Mouse (Mus musculus) left cerebral cortex, adult 8-10 months (tissue): ENCODE measurements around the gene Smg9. TPM values are rescaled to one million over a fixed set of nuclear protein-coding genes. Genes with fewer than 3 reads are reported as not detected.
A peak's percentile ranks its signal among the peaks of the same experiment; 100 is the strongest.

Experiments used
- DNase-seq, 2 experiments: peaks; one replicate each; pipeline ENCODE4 v3.0.0; 2022; ENCODE audit warnings: low spot score in 2 of 2
- total RNA-seq, 4 experiments: library from RNA; stranded (reverse); gene quantifications; 2 replicates each; pipeline ENCODE4 v1.2.4; 2022

The Smg9 gene
- total RNA-seq: 10 to 100 TPM; 40.2 to 47.7 (median 43.4) TPM

- peak; percentile 85 to 96 for DNase-seq
These were observed at the start of gene Smg9 for GRCm38 (mm10) chr7:24399256-24400081. Gene Smg9, plus strand, starts transcription at chr7:24399619.

DNA sequence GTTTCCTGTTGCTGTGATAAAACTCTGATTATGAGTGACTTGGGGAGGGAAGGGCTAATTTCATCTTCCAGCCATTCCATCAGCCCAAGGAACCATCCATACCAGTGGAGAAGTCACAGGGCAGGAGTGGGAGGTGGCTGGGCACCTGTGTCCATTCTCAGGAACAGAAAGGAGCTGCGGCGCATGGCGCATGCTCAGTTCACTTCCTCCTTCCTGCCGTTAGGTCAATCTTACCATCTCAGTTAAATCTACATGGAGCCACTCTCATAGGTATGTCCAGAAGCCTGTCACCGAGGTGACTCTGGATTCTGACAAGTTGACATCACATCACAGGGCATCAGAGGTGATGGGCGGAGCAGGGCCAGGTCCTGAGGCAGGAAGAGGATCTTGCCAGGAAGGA lies 43.8 kb upstream of the Smg9 start:
- DNase-seq: no peak

DNA sequence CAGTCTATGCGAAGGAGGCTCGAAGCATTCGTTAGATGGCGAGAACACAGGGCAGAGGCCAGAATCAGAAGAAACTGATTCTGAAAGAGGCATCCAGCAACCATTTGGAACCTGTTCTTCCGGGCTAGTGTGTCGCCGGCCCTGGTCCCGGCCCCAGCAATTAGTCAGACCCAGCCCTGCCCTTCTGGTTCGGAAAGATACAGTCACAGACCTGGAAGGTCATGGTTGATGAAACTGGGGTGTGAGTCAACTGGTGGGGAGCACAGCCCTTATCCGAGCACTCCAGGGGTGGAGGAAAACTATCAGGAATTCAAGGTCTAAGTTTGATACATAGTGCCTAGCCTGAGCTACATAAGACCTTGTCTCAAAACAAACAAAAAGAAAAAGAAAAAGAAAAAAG lies 43.3 kb upstream of the Smg9 start:
- no peak for DNase-seq

DNA sequence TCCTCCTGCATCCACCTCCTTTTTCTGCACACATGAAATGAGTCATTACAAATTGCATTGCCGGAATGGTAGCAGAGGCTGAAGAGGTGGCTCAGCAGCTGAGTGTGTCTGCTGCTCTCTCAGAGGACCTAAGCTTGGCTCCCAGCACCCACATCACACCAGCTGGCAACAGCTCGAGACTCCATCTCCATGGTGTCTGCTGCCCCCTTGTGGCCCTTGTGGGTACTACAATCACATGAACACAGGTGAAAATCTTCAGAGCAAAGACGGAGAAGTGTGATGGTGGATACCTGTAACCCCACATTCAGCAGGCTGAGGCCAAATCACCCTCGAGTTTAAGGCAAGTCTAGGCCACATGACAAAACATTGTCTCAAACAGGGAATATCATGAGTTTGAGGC lies 41.5 kb upstream of the Smg9 start:
- DNase-seq: no peak

DNA sequence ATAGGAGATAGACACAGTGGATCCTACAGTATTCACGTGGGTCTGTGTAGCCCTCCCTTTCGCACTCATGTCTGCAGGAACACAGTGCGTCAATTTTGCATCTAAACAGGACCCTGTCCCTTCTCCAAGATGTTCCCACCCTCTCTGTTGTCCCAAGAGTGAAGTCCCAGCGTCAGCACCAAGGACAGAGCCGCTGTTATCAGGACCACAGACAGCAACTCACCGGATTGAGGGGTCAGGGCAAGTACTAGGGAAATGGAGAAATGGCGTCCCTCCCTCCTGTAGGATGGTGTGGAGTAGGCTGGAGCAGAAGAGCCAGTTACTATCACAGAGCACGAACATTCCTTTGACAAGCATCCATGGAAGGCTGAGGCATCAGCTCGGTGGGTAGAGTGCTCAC lies 40.1 kb upstream of the Smg9 start:
- no peak for DNase-seq

DNA sequence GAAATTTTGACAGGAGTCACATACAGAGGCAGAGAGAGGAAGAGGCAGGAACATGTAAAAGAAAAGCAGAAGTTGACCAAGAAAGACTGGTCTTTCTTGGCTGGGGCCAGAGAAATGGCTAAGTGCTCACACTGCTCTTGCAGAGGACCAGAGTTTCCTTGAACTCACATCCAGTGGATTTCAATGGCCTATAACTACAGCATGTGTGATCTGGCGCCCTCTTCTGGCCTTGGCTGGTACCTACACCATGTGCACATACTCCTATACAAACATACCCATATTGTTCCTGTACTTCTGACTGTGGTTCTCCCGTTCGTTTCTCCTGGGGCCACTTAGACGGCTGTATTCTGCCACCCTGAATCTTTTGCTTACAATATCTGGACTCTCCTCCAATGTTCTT lies 38.4 kb upstream of the Smg9 start:
- no peak for DNase-seq

DNA sequence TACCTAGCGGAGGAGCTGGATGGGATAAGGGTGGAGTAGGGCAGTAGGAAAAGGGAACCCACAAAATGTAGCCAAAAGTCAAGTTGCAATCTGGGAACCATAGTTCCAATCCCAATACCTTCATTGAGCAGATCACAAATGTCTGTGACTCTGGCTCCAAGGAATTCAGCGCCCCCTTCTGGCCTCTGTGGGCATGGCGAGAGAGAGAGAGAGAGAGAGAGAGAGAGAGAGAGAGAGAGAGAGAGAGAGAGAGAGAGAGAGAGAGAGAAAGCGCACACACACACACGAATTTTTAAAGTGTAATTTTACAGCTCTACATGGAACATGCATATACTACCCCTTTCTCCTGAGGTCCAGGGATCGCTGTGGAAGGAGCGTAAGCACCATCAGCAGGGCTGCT lies 36.2 kb upstream of the Smg9 start:
- no peak for DNase-seq

DNA sequence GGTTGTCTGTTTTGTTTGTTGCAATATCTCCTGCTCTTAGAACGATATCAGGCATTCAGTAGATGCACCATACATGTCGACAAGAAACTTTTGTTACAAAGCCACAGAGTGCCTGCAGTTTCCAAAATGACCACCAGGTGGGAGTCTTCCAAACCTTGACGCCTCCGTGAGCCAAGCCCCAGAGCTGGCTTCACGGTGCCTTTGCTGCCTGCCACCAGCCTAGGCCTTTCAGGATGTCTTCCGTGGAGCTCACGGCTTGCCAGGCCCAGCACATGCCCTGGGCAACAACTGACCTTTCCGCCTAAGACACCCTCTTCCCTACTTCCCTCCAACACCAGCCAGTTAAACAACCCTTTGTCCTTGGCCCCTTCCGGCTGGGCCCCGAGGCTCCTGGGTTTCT lies 34.6 kb upstream of the Smg9 start:
- DNase-seq: peak; percentile 54 to 88

DNA sequence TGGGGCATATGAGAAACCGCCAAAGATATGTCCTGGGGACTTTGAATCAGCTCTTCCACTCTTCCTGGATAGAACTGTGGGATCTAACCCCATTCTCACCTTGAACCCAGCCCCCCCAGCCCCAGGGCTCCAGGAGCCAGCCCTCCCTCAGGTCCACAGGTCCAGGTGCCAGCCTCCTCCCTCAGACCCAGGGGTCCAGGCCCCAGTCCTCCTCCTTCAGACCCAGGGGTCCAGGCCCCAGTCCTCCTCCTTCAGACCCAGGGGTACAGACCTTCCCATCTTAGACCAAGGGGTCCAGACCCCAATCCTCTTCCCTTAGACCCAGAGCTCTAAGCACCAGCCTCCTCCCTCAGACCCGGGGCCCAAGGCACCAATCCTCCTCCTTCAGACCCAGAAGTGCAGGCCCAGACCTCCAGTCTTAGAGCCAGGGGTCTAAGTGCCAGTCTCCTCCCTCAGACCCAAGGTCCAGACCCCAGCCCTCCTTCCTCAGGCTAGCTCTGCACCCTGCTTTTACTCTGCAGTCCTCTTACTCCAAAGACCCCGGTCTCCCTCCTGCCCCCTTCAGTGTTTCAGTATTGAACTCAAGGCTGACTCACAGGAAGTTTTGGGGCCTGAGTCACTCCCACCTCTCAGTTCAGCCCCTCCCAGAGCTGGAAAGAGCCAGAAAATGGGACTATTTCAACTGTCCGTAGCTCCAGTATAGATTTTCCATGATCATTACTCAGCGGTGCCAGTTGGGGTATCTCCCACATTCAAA lies 34.0 kb upstream of the Smg9 start:
- DNase-seq: no peak

GRCm38 (mm10) chr7:24366716-24367632 lies 32.4 kb upstream of the Smg9 start:
- no peak for DNase-seq

GRCm38 (mm10) chr7:24368226-24368625 lies 31.2 kb upstream of the Smg9 start:
- DNase-seq: no peak

- DNase-seq: no peak
These were observed 30.5 kb upstream of the Smg9 start for GRCm38 (mm10) chr7:24368946-24369345.

DNA sequence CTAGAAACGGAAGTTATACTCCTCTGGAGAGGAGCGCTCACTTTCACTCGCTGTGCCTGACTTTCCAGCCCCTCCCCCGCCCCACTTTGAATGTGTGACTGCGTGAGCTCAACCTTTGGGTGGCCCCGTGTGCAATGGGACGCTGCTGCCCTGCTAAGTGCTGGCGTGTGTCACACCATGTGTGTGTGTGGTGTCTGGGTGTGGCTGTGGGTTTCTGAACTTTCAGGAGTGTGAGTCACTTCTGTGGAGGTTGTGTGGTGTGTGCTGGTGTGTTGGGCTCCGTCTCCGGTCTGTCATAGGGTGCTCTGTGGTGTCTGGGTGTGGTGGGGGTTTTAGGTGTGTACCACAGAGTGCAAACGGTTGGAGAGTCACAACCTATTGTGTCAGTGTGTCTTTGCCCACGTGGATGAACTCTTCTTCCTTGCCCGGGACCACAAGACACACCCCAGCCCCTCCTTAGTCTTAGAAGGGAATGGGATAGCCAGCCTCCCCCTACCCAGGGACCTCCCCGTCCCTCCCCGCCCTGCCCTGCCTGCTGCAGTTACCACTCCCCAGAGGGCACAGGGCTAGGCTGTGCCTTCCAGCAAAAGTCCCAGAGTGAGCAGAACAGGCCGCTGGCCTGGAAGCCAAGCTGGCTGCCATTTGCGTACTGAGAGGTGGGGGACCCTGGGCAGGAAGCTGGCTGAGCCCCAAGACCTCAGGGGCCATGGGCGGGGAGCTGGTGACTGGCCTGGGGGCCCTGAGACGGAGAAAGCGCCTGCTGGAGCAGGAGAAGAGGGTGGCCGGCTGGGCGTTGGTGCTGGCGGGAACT lies 29.5 kb upstream of the Smg9 start, which contains the start of gene Kcnn4:
Kcnn4 (plus strand) TSS at position 533 of the 811 bp plus-strand sequence.
- no peak for DNase-seq

DNA sequence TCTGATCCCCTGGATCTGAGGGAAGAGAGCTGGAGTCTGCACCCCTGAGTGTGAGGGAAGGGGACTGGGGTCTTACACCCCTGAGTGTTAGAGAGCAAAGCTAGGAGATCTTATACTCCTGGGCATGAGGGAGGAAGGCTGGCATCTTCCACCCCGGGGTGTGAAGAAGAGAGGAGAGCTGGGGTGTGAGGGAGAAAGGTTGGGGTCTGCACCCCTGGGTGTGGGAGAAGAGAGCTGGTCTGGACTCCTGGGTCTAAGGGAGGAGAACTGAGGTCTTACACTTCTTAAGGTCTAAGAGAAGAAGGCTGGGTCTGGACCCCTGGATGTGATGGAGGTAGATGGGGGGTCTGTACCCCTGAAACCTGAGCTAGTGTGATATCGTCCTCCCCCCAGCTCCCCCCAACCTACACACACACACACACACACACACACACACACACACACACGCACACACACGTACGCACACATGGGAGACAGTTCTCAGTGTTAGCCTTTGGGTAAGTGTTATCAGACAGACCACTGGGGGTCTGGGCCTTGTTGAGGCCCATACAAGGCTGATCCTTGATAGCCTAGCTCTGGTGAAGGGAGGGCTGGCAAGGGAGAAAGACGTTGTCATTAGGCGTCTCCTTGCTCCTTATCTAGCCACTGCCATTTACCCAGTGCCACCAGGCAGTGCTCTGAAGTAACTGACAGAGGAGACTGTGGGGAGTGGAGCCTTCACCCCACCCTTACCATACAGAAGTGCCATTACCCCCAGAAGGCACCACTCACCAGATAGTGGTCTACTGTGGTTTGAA lies 28.2 kb upstream of the Smg9 start:
- DNase-seq: no peak

- DNase-seq: no peak
These were observed 27.6 kb upstream of the Smg9 start for GRCm38 (mm10) chr7:24371809-24372145.

DNA sequence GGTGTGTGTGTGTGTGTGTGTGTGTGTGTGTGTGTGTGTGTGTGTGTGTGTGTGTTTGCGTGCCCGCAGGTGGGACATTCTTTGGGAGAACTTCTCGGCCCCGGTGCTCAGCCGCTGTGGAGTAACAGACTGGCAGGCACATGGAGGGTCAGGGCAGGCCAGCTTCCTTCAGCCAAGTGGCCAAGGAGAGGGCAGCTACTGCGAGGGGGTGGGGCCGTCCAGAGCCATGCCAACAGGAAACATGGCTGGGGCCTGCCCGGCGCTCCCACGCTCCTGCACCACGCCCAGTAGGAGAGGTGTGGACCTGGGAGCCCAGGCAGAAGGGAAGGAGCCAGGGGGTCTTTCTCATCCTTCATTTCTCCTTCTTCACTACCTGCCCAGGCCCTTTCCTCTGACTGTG lies 27.1 kb upstream of the Smg9 start:
- no peak for DNase-seq

- DNase-seq: no peak
These were observed 26.6 kb upstream of the Smg9 start for GRCm38 (mm10) chr7:24372786-24373185.

GRCm38 (mm10) chr7:24373538-24374379 lies 25.7 kb upstream of the Smg9 start:
- DNase-seq: no peak

GRCm38 (mm10) chr7:24376456-24376855 lies 23.0 kb upstream of the Smg9 start:
- DNase-seq: no peak
